Mouse (Mus musculus): ENCODE results near the gene Man2a2.

DNA sequence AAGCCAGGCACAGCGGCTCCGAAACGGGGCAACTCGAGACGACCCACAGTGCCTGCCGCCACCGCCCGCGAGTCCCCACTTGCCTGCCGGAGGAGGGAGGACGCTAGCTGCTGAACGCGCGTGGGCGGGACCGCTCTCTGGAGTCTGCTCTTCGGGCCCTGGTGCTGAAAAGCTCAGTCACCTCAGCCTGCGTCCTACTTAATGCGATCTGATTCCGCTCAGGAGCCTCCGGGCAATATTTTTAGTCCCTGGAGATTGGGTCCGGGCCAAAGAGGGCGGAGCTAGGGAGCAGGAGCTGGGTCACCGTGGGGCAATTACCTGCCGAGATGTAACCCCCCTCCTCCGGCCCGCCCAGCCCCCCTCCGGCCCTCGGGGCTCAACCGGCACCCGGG lies 530 bp downstream of the Man2a2 start:
- TF ChIP-seq CTCF (IDR thresholded peaks at IDR 0.05) (no peak), POLR2A (IDR thresholded peaks at IDR 0.05; ENCODE audit: insufficient read depth, low read depth, low read length) (peak; percentile 54; the same call in 1 of the 2 replicates)
